Mouse (Mus musculus): ENCODE measurements around the gene Elp4.

Gene Elp4

GRCm38 (mm10) chr2:105806571-105806970 is 97.8 kb downstream of the Elp4 start:
- intact Hi-C loops (cut with DNase I): no loop called here

DNA sequence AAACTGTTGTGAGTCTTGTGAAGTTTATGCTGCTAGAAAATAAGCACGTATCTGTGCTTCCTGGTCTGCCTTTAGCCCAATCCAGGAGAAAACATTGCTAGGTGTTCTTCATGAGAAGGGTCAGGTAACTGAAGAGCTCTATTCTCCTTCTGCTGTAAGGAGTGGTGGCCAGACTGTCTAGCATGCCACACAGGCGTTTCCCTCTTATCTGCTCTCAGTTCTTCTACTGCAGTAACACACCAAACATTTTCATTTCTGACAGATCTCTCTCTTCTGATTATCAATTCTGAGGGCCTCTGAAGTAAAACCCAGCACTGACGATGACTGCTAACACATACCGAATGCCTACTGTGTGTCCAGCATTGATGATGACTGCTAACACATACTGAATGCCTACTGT is 98.3 kb downstream of the Elp4 start:
- intact Hi-C loops (cut with DNase I): no loop called here

GRCm38 (mm10) chr2:105805210-105805609 is 99.2 kb downstream of the Elp4 start:
- intact Hi-C loops (cut with DNase I): no loop called here

DNA sequence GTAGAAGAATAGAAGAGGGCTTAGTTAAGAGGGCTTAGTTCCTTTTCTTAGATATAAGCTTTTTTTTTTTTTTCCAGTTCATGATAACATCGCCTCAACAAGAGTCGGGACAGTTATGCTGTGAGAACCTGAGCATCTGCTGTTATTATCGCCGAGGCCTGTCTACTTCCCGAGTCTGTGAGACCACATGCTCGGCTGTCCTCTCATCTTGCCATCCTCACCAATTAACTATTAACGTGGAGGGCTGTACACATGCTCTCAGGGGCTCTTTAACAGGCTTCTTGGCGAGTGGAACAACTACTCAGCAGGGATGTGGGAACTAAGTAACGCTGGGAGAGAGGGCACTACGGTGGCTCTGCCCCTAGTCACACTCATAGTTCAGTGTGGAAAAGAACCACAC is 99.9 kb downstream of the Elp4 start:
- intact Hi-C loops (cut with DNase I): no loop called here

- intact Hi-C loops (cut with DNase I): no loop called here
These were observed 100.9 kb downstream of the Elp4 start for GRCm38 (mm10) chr2:105803427-105803826.

DNA sequence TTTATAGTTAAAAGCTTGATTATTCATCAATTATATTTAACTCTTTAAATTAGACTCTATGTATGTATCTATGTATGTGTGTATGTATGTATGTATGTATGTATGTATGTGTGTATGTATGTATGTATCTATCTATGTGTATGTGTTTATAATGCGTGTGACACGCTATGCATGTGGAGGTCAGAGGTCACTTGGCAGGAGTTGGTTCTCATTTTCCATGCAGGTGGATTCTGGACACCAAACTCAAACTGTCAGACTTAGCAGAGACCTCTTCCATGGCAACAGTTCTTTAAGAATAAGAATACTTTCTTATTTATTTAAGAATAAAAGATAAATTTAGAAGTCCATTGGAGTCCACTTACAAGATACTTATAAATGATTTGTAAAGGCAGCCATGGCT is 101.5 kb downstream of the Elp4 start:
- intact Hi-C loops (cut with DNase I): no loop called here

- intact Hi-C loops (cut with DNase I): no loop called here
These were observed 102.8 kb downstream of the Elp4 start for GRCm38 (mm10) chr2:105801536-105801935.

DNA sequence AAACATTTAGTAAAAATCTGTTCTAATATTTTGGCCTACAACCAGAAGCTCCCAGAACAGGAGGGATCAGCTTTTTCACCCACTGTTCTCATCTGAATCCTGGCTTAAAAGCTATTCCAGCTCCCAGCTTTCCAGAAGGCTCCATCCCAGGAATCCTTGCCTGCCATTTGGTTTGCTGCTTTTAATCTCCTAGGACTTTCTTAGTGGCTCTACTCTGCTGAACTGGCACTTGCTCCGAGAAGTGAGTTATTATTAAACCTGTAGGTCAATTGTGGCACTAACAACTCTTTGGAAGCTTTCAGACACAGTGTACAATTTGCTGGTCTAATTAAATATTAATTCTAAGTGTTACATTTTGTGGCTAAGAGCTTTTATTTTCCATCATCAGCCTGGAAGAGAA is 103.7 kb downstream of the Elp4 start:
- intact Hi-C loops (cut with DNase I): no loop called here

DNA sequence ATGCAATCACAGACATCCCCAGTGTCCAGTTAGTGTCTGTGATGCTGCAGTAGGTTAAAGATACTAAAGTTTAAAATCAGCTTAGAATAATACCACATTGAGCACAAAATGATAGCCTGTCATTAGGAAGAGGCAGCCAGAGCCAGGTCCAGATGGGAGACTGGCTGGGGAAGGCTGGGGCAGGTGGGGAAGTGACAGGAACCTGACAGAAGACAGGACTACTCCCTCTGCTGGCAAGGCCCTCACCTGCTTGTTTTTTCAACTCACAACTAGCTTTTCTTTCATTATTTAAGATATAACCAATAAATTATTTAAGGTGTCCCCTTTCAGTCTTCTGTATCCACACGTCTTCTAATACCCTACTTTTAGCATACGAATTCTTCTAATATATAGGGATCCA is 104.5 kb downstream of the Elp4 start:
- intact Hi-C loops (cut with DNase I): no loop called here

- intact Hi-C loops (cut with DNase I): no loop called here
These were observed 106.5 kb downstream of the Elp4 start for GRCm38 (mm10) chr2:105797842-105798241.

- intact Hi-C loops (cut with DNase I): no loop called here
These were observed 108.3 kb downstream of the Elp4 start for GRCm38 (mm10) chr2:105796101-105796500.

- intact Hi-C loops (cut with DNase I): no loop called here
These were observed 111.8 kb downstream of the Elp4 start for GRCm38 (mm10) chr2:105792339-105793120.

- intact Hi-C loops (cut with DNase I): no loop called here
These were observed 114.4 kb downstream of the Elp4 start for GRCm38 (mm10) chr2:105789936-105790335.

- intact Hi-C loops (cut with DNase I): no loop called here
These were observed 116.6 kb downstream of the Elp4 start for GRCm38 (mm10) chr2:105787726-105788125.

DNA sequence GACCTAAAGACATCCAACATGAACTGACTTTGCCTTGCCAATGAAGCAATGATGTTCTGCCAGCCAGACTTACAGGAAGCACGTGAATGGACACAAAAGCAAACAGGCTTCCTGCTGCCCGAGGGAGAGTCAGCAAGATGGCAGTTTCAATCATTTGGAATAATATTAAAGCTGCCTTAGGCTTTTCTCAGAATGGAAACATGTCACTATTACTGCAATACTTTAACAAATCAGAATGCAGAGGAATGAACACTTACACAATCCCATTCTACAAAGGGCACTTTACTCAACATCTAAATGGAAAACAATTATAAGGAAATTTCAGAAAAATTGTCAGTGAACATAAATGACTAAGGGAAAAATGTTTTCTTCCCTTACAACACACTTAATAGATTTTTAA is 117.4 kb downstream of the Elp4 start:
- intact Hi-C loops (cut with DNase I): no loop called here

GRCm38 (mm10) chr2:105782885-105783284 is 121.5 kb downstream of the Elp4 start:
- intact Hi-C loops (cut with DNase I): no loop called here

DNA sequence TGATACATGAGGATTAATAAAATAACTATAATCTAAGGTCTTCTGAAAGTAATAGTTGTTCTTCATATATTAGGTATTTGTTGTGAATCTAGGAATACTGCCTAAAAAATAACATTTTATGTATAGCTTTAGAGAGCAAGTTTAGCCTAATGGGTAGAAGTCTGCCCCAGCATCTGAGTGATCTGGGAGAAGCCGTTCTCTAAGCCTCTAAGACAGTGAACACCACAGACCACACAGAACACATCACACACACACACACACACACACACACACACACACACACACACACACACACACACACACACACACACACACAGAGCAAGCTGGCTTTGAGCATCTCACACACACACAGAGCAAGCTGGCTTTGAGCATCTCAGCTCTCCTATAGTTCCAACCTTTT is 123.6 kb downstream of the Elp4 start:
- intact Hi-C loops (cut with DNase I): no loop called here

DNA sequence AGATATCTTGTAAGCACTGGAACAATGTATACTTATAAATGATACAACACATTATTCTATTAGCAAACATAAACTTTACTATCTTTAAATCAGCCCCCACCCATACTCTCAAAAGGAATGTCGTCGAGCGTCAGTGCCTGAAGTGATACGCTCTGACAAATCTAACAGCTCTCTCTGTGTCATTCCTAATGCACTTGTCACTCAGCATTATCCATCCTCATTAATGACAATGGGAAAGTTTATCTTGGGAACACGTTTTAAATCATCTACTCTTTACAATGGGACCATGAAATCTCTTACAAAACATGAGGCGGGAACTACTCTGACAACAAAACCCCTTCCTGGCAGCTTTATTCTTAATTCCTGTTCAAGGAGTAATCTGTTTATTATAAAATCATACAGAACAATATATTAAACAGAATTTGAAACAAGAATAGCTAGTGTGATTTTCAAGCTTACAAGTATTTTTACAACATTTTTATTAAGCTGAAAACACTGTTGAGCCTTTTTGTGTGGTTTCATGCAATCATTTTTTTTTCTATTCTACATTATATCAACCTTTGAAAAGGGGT is 125.0 kb downstream of the Elp4 start:
- intact Hi-C loops (cut with DNase I): no loop called here

DNA sequence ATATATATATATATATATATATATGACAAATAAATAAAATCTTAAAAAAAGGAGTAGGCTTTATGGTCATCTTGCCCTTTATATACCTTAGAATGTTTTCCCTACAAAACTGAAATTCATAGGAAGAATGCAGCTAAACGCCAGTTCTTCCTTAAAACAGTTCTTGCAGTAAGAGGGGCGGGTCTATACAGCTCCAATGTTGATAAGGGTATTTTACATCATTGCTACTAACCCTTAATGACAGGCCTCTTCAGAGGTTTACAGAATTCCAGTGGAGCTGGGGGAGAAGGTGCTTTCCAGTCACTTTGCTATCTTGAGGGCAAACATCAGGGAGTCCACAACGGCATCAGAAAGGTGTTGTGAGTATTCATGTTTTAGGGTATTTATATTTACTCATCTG is 133.1 kb downstream of the Elp4 start:
- intact Hi-C loops (cut with DNase I): no loop called here

GRCm38 (mm10) chr2:105769747-105770328 is 134.5 kb downstream of the Elp4 start:
- intact Hi-C loops (cut with DNase I): no loop called here

DNA sequence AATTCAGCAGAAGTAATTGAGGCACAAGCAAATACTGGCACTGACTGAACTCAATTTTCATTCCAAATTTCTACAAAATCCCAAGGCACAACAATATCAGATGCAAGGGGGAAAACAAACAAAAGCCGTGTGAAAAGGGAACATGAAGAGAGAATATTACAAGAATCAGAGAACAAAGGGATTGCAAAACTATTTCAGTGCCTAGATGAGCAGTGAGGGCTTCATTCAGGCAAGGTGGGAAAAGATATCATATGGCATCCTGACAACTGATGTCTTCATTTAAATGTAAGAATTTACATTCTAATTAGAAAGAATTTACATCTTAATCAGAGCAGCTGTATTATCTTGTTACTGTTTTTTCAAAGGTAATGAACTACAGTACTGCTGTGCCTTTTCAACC is 150.9 kb downstream of the Elp4 start:
- intact Hi-C loops (cut with DNase I): no loop called here

DNA sequence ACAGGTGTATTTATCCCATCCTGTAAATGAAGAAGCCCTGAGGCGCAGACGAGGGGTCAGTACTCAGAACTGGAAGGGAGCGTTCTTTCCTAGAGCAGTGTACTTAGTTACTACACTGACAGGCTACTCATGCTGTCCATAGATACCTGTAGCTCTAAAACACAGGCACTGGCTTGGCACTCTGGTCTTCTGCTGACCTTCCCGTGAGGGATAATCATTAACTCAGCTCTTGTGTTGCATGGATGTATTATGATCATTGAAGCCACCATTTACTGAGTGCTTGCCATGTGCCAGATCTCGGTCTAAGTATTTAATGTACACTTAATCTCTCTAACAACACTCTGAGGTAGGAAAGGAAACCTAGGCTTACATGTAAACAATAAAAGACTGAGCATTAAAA is 155.3 kb downstream of the Elp4 start:
- intact Hi-C loops (cut with DNase I): no loop called here

DNA sequence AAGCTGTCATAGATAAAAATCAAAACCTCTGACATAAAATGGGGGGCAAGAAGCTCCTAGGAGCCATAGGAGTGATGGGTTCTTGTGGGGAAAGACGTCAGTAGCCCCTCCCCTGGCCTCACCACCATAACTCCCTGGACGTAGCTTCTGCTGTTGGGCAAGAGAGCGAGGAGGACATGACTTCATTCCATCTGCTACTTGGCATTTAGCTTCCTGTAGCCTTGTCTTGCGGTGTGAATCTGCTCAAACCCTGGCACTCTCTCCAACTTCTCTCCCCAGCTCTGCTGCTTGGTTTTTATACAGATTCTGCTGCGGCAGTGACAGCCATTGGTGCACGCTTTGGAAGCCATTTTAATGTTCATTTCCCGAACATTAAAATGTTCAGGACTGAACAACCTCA is 157.5 kb downstream of the Elp4 start:
- intact Hi-C loops (cut with DNase I): no loop called here
